Comparison of ENCODE assay signal across 14 mouse cellular contexts in genomic region chr8:4839087-4839486, GRCm38 (mm10). TPM values are rescaled to one million over a fixed set of nuclear protein-coding genes. Genes with fewer than 3 reads are reported as not detected.
DNase-seq lines count a peak whose midpoint lies in the region; ATAC-seq and TF ChIP-seq lines count a peak whose summit lies in the region.
"Had no signal": no experiment of that assay in that cellular context is flagged by ENCODE, and none has a peak within 500 bp of the region (broad histone marks: within the 10 kb centered on the region; RNA-seq: fewer than 3 reads in every experiment).

No protein-coding gene starts in this region.

- no peak overlapping the region for H3K4me2 ChIP-seq in intestine, embryonic 16.5 days (ENCODE audit: low read depth, low read length)
- no peak overlapping the region for H3K4me2 ChIP-seq in forebrain, embryonic 12.5 days
- H3K4me2 ChIP-seq: embryonic facial prominence, embryonic 12.5 days; heart, embryonic 15.5 days; lung, embryonic 15.5 days had no signal

- H3K27ac ChIP-seq in intestine, embryonic 16.5 days (ENCODE audit: low read length) = no peak overlapping the region
- no peak overlapping the region for H3K27ac ChIP-seq in forebrain, embryonic 12.5 days
- H3K27ac ChIP-seq in embryonic facial prominence, embryonic 10.5 days (replicated peaks) = no peak overlapping the region
- H3K27ac ChIP-seq: embryonic facial prominence, embryonic 12.5 days; forebrain, embryonic 10.5 days; heart, embryonic 15.5 days had no signal

- H3K27me3 ChIP-seq in Patski = no peaks in the 10 kb centered on the region
- H3K27me3 ChIP-seq in intestine, embryonic 16.5 days (replicated peaks; ENCODE audit: control insufficient read depth, insufficient read depth, low read length) = no peaks in the 10 kb centered on the region
- no peaks in the 10 kb centered on the region for H3K27me3 ChIP-seq in forebrain, embryonic 12.5 days
- H3K27me3 ChIP-seq in embryonic facial prominence, embryonic 10.5 days (replicated peaks; ENCODE audit: low read depth, poor library complexity, severe bottlenecking) = no peaks in the 10 kb centered on the region
- H3K27me3 ChIP-seq: embryonic facial prominence, embryonic 12.5 days; heart, embryonic 15.5 days; lung, embryonic 15.5 days; megakaryocyte, embryonic 14.5 days had no signal

- POLR2A ChIA-PET in Patski (lab: Charles Lee) = no interaction called here

- ATAC-seq in Patski = peak; percentile 23
- peak; percentile 85 for ATAC-seq in intestine, embryonic 16.5 days
- ATAC-seq in forebrain, embryonic 12.5 days (ENCODE audit: low FRiP score) = no peak

- H3K4me3 ChIP-seq in intestine, embryonic 16.5 days (ENCODE audit: low read length) = no peak overlapping the region
- no peak overlapping the region for H3K4me3 ChIP-seq in forebrain, embryonic 12.5 days (replicated peaks)
- H3K4me3 ChIP-seq in embryonic facial prominence, embryonic 10.5 days = no peak overlapping the region
- H3K4me3 ChIP-seq: embryonic facial prominence, embryonic 12.5 days; forebrain, embryonic 10.5 days; heart, embryonic 15.5 days; lung, embryonic 15.5 days; megakaryocyte, embryonic 14.5 days had no signal

- WGBS in intestine, embryonic 16.5 days = 73% methylated on average over 3 of the region's 3 CpGs
- 96% methylated on average over 3 of the region's 3 CpGs for WGBS in forebrain, embryonic 12.5 days
- WGBS in embryonic facial prominence, embryonic 10.5 days = 93% methylated on average over 3 of the region's 3 CpGs

- H3K36me3 ChIP-seq in intestine, embryonic 16.5 days (ENCODE audit: control insufficient read depth, insufficient read depth, low read length) = no peaks in the 10 kb centered on the region
- no peaks in the 10 kb centered on the region for H3K36me3 ChIP-seq in forebrain, embryonic 12.5 days (replicated peaks)
- H3K36me3 ChIP-seq in embryonic facial prominence, embryonic 10.5 days (replicated peaks) = no peaks in the 10 kb centered on the region
- H3K36me3 ChIP-seq: embryonic facial prominence, embryonic 12.5 days; forebrain, embryonic 10.5 days; heart, embryonic 15.5 days; lung, embryonic 15.5 days had no signal

- no peak overlapping the region for H3K9ac ChIP-seq in intestine, embryonic 16.5 days (ENCODE audit: low read depth, low read length)
- no peak overlapping the region for H3K9ac ChIP-seq in forebrain, embryonic 12.5 days
- H3K9ac ChIP-seq: embryonic facial prominence, embryonic 12.5 days; heart, embryonic 15.5 days; lung, embryonic 15.5 days had no signal

- CTCF ChIA-PET in Patski (lab: Charles Lee) = no interaction called here

- H3K4me1 ChIP-seq in intestine, embryonic 16.5 days (ENCODE audit: control insufficient read depth, insufficient read depth, low read length) = peaks cover 5% of the 10 kb centered on the region; the same call in 1 of the 2 replicates
- no peaks in the 10 kb centered on the region for H3K4me1 ChIP-seq in forebrain, embryonic 12.5 days
- H3K4me1 ChIP-seq in embryonic facial prominence, embryonic 10.5 days = no peaks in the 10 kb centered on the region
- H3K4me1 ChIP-seq: embryonic facial prominence, embryonic 12.5 days; forebrain, embryonic 10.5 days; lung, embryonic 15.5 days; megakaryocyte, embryonic 14.5 days had no signal

- in situ Hi-C loops in Patski (cut with MboI; ENCODE audit: low pct_unique_long_range_greater_than_20kb) = no loop called here

- DNase-seq in Patski (ENCODE audit: low read depth, low spot score) = no peak
- peak; percentile 11 to 39 for DNase-seq in heart, adult 9 months (ENCODE audit: low spot score in 2 of 2)
- peak; percentile 67 to 68 for DNase-seq in kidney, postnatal 36 days
- no peak for DNase-seq in spleen, postnatal 14 days (ENCODE audit: low spot score in 2 of 2)
- DNase-seq in embryonic facial prominence, embryonic 10.5 days (ENCODE audit: low spot score) = no peak
- DNase-seq: cerebellum, postnatal 25 days; right cerebral cortex, adult 18-20 months had no signal

- TF ChIP-seq CTCF in Patski (IDR thresholded peaks at IDR 0.05) = no peak

- no peaks in the 10 kb centered on the region for H3K9me3 ChIP-seq in intestine, embryonic 16.5 days (ENCODE audit: control insufficient read depth, low read length)
- no peaks in the 10 kb centered on the region for H3K9me3 ChIP-seq in forebrain, embryonic 12.5 days
- no peaks in the 10 kb centered on the region for H3K9me3 ChIP-seq in embryonic facial prominence, embryonic 10.5 days
- H3K9me3 ChIP-seq: embryonic facial prominence, embryonic 12.5 days; forebrain, embryonic 10.5 days; heart, embryonic 15.5 days; lung, embryonic 15.5 days; megakaryocyte, embryonic 14.5 days had no signal

RNA-seq across cellular contexts. Expression of gene Shcbp1, which starts 59.7 kb away (rescaled TPM):
- polyA plus RNA-seq in Patski (2021) = 25.5 TPM
- polyA plus RNA-seq in intestine, embryonic 16.5 days (2015; fragmentation: Nextera tagmentation; extraction: Ambion mirVana) = 47.6 and 58.1 TPM in 2 replicates
- 72.8 and 73.4 TPM in 2 replicates for polyA plus RNA-seq in forebrain, embryonic 12.5 days (2016; fragmentation: Nextera tagmentation; extraction: Ambion mirVana)
- polyA plus RNA-seq in embryonic facial prominence, embryonic 10.5 days (2016; fragmentation: Nextera tagmentation; extraction: Ambion mirVana) = 93.0 and 94.8 TPM in 2 replicates

Comparison
In these comparisons a context has a peak if more than half of its experiments do, and no peak if none do; other contexts are left out.
1. DNase-seq: peak in heart, adult 9 months (2 of 2) and kidney, postnatal 36 days (2 of 2); none in Patski (single experiment), spleen, postnatal 14 days (0 of 2) and embryonic facial prominence, embryonic 10.5 days (single experiment).